Mouse (Mus musculus) spleen, postnatal 36 days (tissue): ENCODE measurements around the gene Acbd3.
A peak's percentile ranks its signal among the peaks of the same experiment; 100 is the strongest.

Experiments
- DNase-seq, 2 experiments: peaks; one replicate each; pipeline ENCODE4 v3.0.0; 2022; ENCODE audit warnings: low spot score in 2 of 2, mixed read lengths in 1 of 2

Acbd3 gene

GRCm38 (mm10) chr1:180762180-180762579, 36.3 kb downstream of the Acbd3 start:
- DNase-seq, result no peak

GRCm38 (mm10) chr1:180762679-180763078, 36.8 kb downstream of the Acbd3 start:
- peak in 1 of 2 experiments; percentile 39 for DNase-seq

GRCm38 (mm10) chr1:180763307-180763706, 37.5 kb downstream of the Acbd3 start:
- no peak for DNase-seq

GRCm38 (mm10) chr1:180763828-180764227, 38.0 kb downstream of the Acbd3 start:
- peak; percentile 72 to 81 for DNase-seq

- no peak for DNase-seq
Observed at GRCm38 (mm10) chr1:180765393-180765792, 39.5 kb downstream of the Acbd3 start.

GRCm38 (mm10) chr1:180766557-180766956, 40.7 kb downstream of the Acbd3 start:
- peak; percentile 61 to 66 for DNase-seq

GRCm38 (mm10) chr1:180767541-180768333, 41.9 kb downstream of the Acbd3 start:
- DNase-seq, result peak in 1 of 2 experiments; percentile 31

- peak; percentile 71 to 77 for DNase-seq
Observed at GRCm38 (mm10) chr1:180768334-180769168, 42.7 kb downstream of the Acbd3 start.

GRCm38 (mm10) chr1:180771306-180771705, 45.5 kb downstream of the Acbd3 start:
- peak; percentile 78 to 79 for DNase-seq

- DNase-seq, result peak in 1 of 2 experiments; percentile 32
Observed at GRCm38 (mm10) chr1:180771722-180772121, 45.9 kb downstream of the Acbd3 start.

GRCm38 (mm10) chr1:180772291-180772690, 46.4 kb downstream of the Acbd3 start:
- no peak for DNase-seq

GRCm38 (mm10) chr1:180774664-180775063, 48.8 kb downstream of the Acbd3 start:
- no peak for DNase-seq

GRCm38 (mm10) chr1:180775317-180775716, 49.5 kb downstream of the Acbd3 start:
- no peak for DNase-seq

GRCm38 (mm10) chr1:180775849-180776493, 50.1 kb downstream of the Acbd3 start:
- no peak for DNase-seq

- no peak for DNase-seq
Observed at GRCm38 (mm10) chr1:180776494-180776893, 50.7 kb downstream of the Acbd3 start.

- no peak for DNase-seq
Observed at GRCm38 (mm10) chr1:180777289-180777659, 51.4 kb downstream of the Acbd3 start.

- DNase-seq, result peak; percentile 70 to 77
Observed at GRCm38 (mm10) chr1:180777660-180778402, 52.0 kb downstream of the Acbd3 start.

GRCm38 (mm10) chr1:180778403-180778754, 52.5 kb downstream of the Acbd3 start:
- no peak for DNase-seq

- no peak for DNase-seq
Observed at GRCm38 (mm10) chr1:180778941-180779340, 53.1 kb downstream of the Acbd3 start.

- no peak for DNase-seq
Observed at GRCm38 (mm10) chr1:180780291-180780690, 54.4 kb downstream of the Acbd3 start.

- DNase-seq, result no peak
Observed at GRCm38 (mm10) chr1:180781250-180781649, 55.4 kb downstream of the Acbd3 start.
